11 mouse cellular contexts compared by ENCODE assay signal in the genomic region with DNA sequence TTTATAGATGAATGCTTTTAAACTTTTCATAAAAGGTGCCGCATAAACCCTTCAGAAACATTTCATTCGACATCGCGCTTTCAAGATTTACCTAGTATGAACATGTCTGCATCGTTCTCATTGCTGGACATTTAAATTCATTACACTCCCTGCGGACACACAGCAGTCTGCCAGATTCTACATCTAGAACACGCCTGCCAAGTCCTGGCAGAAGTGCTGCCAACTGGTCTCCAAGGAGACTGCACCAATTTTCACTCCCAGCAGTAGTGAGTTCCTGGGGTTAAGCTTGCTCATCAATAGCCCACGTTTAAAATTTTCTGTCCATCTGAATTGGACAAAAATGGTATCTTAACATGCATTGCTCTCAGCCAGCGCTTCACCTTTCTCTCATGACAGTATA. TPM values are rescaled to one million over a fixed set of nuclear protein-coding genes. Genes with fewer than 3 reads are reported as not detected.
DNase-seq lines count a peak whose midpoint lies in the region; ATAC-seq and TF ChIP-seq lines count a peak whose summit lies in the region.
"Had no signal": no experiment of that assay in that cellular context is flagged by ENCODE, and none has a peak within 500 bp of the region (broad histone marks: within the 10 kb centered on the region; RNA-seq: fewer than 3 reads in every experiment).

No protein-coding gene starts in this region.

- H3K4me3 ChIP-seq in midbrain, embryonic 15.5 days, result no peak overlapping the region
- no peak overlapping the region for H3K4me3 ChIP-seq in thymus, adult 2 months (ENCODE audit: control insufficient read depth, insufficient read depth, low read length)
- H3K4me3 ChIP-seq: midbrain, embryonic 12.5 days had no signal

- H3K36me3 ChIP-seq in midbrain, embryonic 15.5 days (replicated peaks), result no peaks in the 10 kb centered on the region
- no peaks in the 10 kb centered on the region for H3K36me3 ChIP-seq in thymus, adult 2 months (ENCODE audit: control insufficient read depth, insufficient read depth, low read length)
- H3K36me3 ChIP-seq: midbrain, embryonic 12.5 days had no signal

- no peak overlapping the region for H3K27ac ChIP-seq in midbrain, embryonic 15.5 days
- H3K27ac ChIP-seq in thymus, adult 2 months (ENCODE audit: control insufficient read depth, insufficient read depth, low read length), result no peak overlapping the region
- H3K27ac ChIP-seq: liver, embryonic 14.5 days; midbrain, embryonic 12.5 days had no signal

- DNase-seq in heart, adult 11 months, result peak; percentile 18
- no peak for DNase-seq in heart, postnatal 10 days
- peak; percentile 91 for DNase-seq in brain, embryonic 14.5 days (ENCODE audit: low read depth)
- peak; percentile 30 to 50 for DNase-seq in frontal cortex, postnatal 36 days (ENCODE audit: low spot score in 2 of 2)
- no peak for DNase-seq in thymus, adult 2 months
- no peak for DNase-seq in kidney, postnatal 10 days
- DNase-seq in lung, postnatal 14 days, result no peak
- DNase-seq: heart, postnatal 36 days had no signal

- ATAC-seq in midbrain, embryonic 15.5 days (replicated peaks), result peak; percentile 58; the same call in 1 of the 2 replicates

- no peak overlapping the region for H3K4me2 ChIP-seq in midbrain, embryonic 15.5 days
- H3K4me2 ChIP-seq: midbrain, embryonic 12.5 days had no signal

- intact Hi-C loops in heart, postnatal 10 days (cut with DNase I), result no loop called here

- no peak for TF ChIP-seq CTCF in brain, embryonic 14.5 days (IDR thresholded peaks at IDR 0.05; ENCODE audit: borderline replicate concordance, extremely low read depth, insufficient read depth, insufficient read length)
- TF ChIP-seq CTCF in thymus, adult 2 months (IDR thresholded peaks at IDR 0.05; ENCODE audit: borderline replicate concordance, control insufficient read depth, extremely low read depth, insufficient read depth, low read length, poor library complexity), result no peak

- no peaks in the 10 kb centered on the region for H3K9me3 ChIP-seq in midbrain, embryonic 15.5 days
- H3K9me3 ChIP-seq: midbrain, embryonic 12.5 days had no signal

- H3K27me3 ChIP-seq in midbrain, embryonic 15.5 days (replicated peaks), result no peaks in the 10 kb centered on the region
- no peaks in the 10 kb centered on the region for H3K27me3 ChIP-seq in thymus, adult 2 months (ENCODE audit: control insufficient read depth, insufficient read depth, low read length)
- H3K27me3 ChIP-seq: midbrain, embryonic 12.5 days had no signal

- no peak for TF ChIP-seq POLR2A in brain, embryonic 14.5 days (IDR thresholded peaks at IDR 0.05; ENCODE audit: borderline replicate concordance, extremely low read depth, insufficient read depth, insufficient read length, poor library complexity, severe bottlenecking)
- TF ChIP-seq POLR2A in thymus, adult 2 months (IDR thresholded peaks at IDR 0.05; ENCODE audit: control insufficient read depth, extremely low read depth, insufficient read depth, low read length, poor library complexity), result no peak

- peaks cover 2% of the 10 kb centered on the region; the same call in 1 of the 2 replicates for H3K4me1 ChIP-seq in midbrain, embryonic 15.5 days
- H3K4me1 ChIP-seq in thymus, adult 2 months (replicated peaks; ENCODE audit: control insufficient read depth, insufficient read depth, low read length), result no peaks in the 10 kb centered on the region

- WGBS in midbrain, embryonic 15.5 days, result 44% methylated on average over 9 of the region's 9 CpGs
- 86% methylated on average over 9 of the region's 9 CpGs for WGBS in thymus, adult 2 months

- H3K9ac ChIP-seq in midbrain, embryonic 15.5 days, result no peak overlapping the region
- H3K9ac ChIP-seq: liver, embryonic 14.5 days; midbrain, embryonic 12.5 days had no signal

RNA-seq across cellular contexts. Expression of a gene that starts 30.5 kb away (rescaled TPM):
- total RNA-seq in heart, postnatal 10 days (2021), result under 1 TPM; 0.22 to 0.32 TPM
- polyA plus RNA-seq in brain, embryonic 14.5 days (2012; rRNA removed), result 0.39 and 0.53 TPM in 2 replicates
- polyA plus RNA-seq in midbrain, embryonic 15.5 days (2015; fragmentation: Nextera tagmentation; extraction: Ambion mirVana), result 0.27 TPM in 2 replicates
- 0.08 and 0.13 TPM in 2 replicates for polyA plus RNA-seq in thymus, adult 2 months (2012; rRNA removed)

Comparison
In these comparisons a context has a peak if more than half of its experiments do, and no peak if none do; other contexts are left out.
1. DNase-seq: peak in heart, adult 11 months (single experiment), brain, embryonic 14.5 days (single experiment) and frontal cortex, postnatal 36 days (2 of 2); none in heart, postnatal 10 days (0 of 2), thymus, adult 2 months (single experiment), kidney, postnatal 10 days (single experiment) and lung, postnatal 14 days (single experiment).